Mouse (Mus musculus): ENCODE measurements around the gene Ndufa4. TPM values are rescaled to one million over a fixed set of nuclear protein-coding genes. Genes with fewer than 3 reads are reported as not detected.

The Ndufa4 gene
- polyA plus RNA-seq, 1 experiment from 2014 or later = 804 TPM

Other genes starting within 250 kb of the Ndufa4 start
- 83.1 and 89.3 TPM in 2 replicates for gene Phf14, start 312 bp upstream of the Ndufa4 start, polyA plus RNA-seq (2015; fragmentation: Nextera tagmentation; extraction: Ambion mirVana)